Mouse (Mus musculus): ENCODE results near the gene Ces2g. TPM values are rescaled to one million over a fixed set of nuclear protein-coding genes. Genes with fewer than 3 reads are reported as not detected.

The Ces2g gene
- polyA plus RNA-seq, 1 experiment from 2014 or later, result 0.84 TPM

- Histone ChIP-seq H3K9me3 (ENCODE audit: low read depth, low read length) (no peaks in the 10 kb centered on the region), H3K27me3 (ENCODE audit: insufficient read depth, low read length) (no peaks in the 10 kb centered on the region), H3K4me1 (ENCODE audit: insufficient read depth) (no peaks in the 10 kb centered on the region), H3K4me2 (no peak overlapping the region), H3K4me3 (ENCODE audit: low read depth, low read length) (no peak overlapping the region), H3K27ac (ENCODE audit: low read depth) (no peak overlapping the region), H3K9ac (no peak overlapping the region), H3K36me3 (ENCODE audit: insufficient read depth) (no peaks in the 10 kb centered on the region)
- DNase-seq (no peak), ATAC-seq (ENCODE audit: insufficient read depth) (no peak)
- 78% methylated on average over 12 of the region's 12 CpGs for WGBS
- TF ChIP-seq CTCF (IDR thresholded peaks at IDR 0.05; ENCODE audit: low read depth), result no peak
Observed at GRCm38 (mm10) chr8:105011136-105011535, 49.6 kb downstream of the Ces2g start.

GRCm38 (mm10) chr8:105014391-105014790, 52.9 kb downstream of the Ces2g start:
- ATAC-seq (ENCODE audit: insufficient read depth) (no peak), DNase-seq (no peak)
- no peak overlapping the region for H3K4me3 ChIP-seq (ENCODE audit: low read depth, low read length)
- 82% methylated on average over 5 of the region's 5 CpGs for WGBS
- TF ChIP-seq CTCF (IDR thresholded peaks at IDR 0.05; ENCODE audit: low read depth), result no peak
- H3K27me3 ChIP-seq (ENCODE audit: insufficient read depth, low read length), result no peaks in the 10 kb centered on the region
- H3K9ac ChIP-seq, result no peak overlapping the region
- no peaks in the 10 kb centered on the region for H3K9me3 ChIP-seq (ENCODE audit: low read depth, low read length)
- H3K36me3 ChIP-seq (ENCODE audit: insufficient read depth), result no peaks in the 10 kb centered on the region
- no peak overlapping the region for H3K4me2 ChIP-seq
- H3K4me1 ChIP-seq (ENCODE audit: insufficient read depth), result no peaks in the 10 kb centered on the region
- H3K27ac ChIP-seq (ENCODE audit: low read depth), result no peak overlapping the region

Other genes starting within 250 kb of the Ces2g start
- not detected in 2 replicates for gene Ces2a, start 227.7 kb upstream of the Ces2g start, polyA plus RNA-seq (2014; fragmentation: Nextera tagmentation; extraction: Ambion mirVana)
- gene Ces2b, start 130.1 kb upstream of the Ces2g start, polyA plus RNA-seq (2014; fragmentation: Nextera tagmentation; extraction: Ambion mirVana), result 0.58 and 0.84 TPM in 2 replicates
- not detected in 2 replicates for gene Ces2c, start 114.7 kb upstream of the Ces2g start, polyA plus RNA-seq (2014; fragmentation: Nextera tagmentation; extraction: Ambion mirVana)
- gene Ces2e, start 35.5 kb upstream of the Ces2g start, polyA plus RNA-seq (2014; fragmentation: Nextera tagmentation; extraction: Ambion mirVana), result 0.12 and 0.14 TPM in 2 replicates
- not detected in 2 replicates for gene Ces2f, start 14.4 kb upstream of the Ces2g start, polyA plus RNA-seq (2014; fragmentation: Nextera tagmentation; extraction: Ambion mirVana)
- not detected in 2 replicates for gene Ces2h, start 39.1 kb downstream of the Ces2g start, polyA plus RNA-seq (2014; fragmentation: Nextera tagmentation; extraction: Ambion mirVana)
- not detected in 2 replicates for gene Ces3a, start 86.9 kb downstream of the Ces2g start, polyA plus RNA-seq (2014; fragmentation: Nextera tagmentation; extraction: Ambion mirVana)
- not detected in 2 replicates for gene Ces3b, start 122.0 kb downstream of the Ces2g start, polyA plus RNA-seq (2014; fragmentation: Nextera tagmentation; extraction: Ambion mirVana)
- gene Ces4a, start 170.1 kb downstream of the Ces2g start, polyA plus RNA-seq (2014; fragmentation: Nextera tagmentation; extraction: Ambion mirVana), result not detected in 2 replicates
- 81.4 and 85.2 TPM in 2 replicates for gene Cbfb, start 209.0 kb downstream of the Ces2g start, polyA plus RNA-seq (2014; fragmentation: Nextera tagmentation; extraction: Ambion mirVana)